Mouse (Mus musculus): Measurements from ENCODE around the gene Cdc42ep4.

DNA sequence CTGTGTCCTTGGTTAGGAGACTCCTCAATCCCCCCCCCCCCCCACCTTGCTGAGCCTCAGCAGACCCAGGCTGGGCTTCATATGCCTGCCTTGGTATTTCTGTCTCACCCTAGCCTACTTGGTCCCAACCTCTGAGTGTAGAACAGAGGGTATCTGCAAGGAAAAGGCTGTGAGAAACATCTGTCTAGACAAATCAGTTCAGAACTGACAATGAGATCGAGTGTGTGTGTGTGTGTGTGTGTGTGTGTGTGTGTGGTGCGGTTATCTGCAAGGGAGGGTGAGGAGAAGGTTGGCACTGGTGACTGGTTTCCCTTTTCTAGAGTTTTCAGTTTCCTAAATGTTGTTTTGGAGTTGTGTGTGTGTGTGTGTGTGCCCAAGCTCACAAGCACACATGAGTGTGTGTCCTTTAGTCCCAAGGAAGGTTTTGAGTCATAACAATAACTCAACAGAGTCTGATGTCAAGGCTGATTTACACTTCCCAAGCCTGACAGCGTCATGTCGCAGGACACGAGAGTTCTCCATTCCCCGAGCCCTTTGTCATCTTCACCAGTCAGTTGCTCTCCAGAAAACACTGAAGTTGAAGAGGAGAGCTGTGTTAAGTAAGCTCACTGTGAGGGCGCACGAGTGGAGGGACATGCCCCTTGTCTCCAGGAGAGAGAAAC lies 10.6 kb upstream of the Cdc42ep4 start:
- TF ChIP-seq CTCF (IDR thresholded peaks at IDR 0.05; ENCODE audit: low read depth) (no peak), EP300 (IDR thresholded peaks at IDR 0.05; ENCODE audit: low read depth) (no peak)

Measured in heart, postnatal 0 days (tissue).